31 mouse cellular contexts compared by ENCODE assay signal in genomic region chr5:102571445-102571844, GRCm38 (mm10).
A peak's percentile ranks its signal among the peaks of the same experiment; 100 is the strongest.
DNase-seq lines count a peak whose midpoint lies in the region; ATAC-seq and TF ChIP-seq lines count a peak whose summit lies in the region.
"Had no signal": no experiment of that assay in that cellular context is flagged by ENCODE, and none has a peak within 500 bp of the region (broad histone marks: within the 10 kb centered on the region; RNA-seq: fewer than 3 reads in every experiment).

No protein-coding gene starts in this region.

- H3K36me3 ChIP-seq in liver, adult 2 months (ENCODE audit: control insufficient read depth, insufficient read depth, low read length), result no peaks in the 10 kb centered on the region
- H3K36me3 ChIP-seq in liver, embryonic 11.5 days (ENCODE audit: control insufficient read depth, insufficient read depth, low read length), result no peaks in the 10 kb centered on the region
- H3K36me3 ChIP-seq: embryonic facial prominence, embryonic 12.5 days; G1E; hindbrain, embryonic 12.5 days; limb, embryonic 12.5 days; liver, embryonic 13.5 days; neural tube, embryonic 13.5 days; stomach, embryonic 15.5 days had no signal

- no peak for TF ChIP-seq POLR2A in liver, adult 2 months (IDR thresholded peaks at IDR 0.05; ENCODE audit: extremely low read depth, insufficient read depth, low read length)

- no peak for ATAC-seq in liver, embryonic 11.5 days (replicated peaks; ENCODE audit: low FRiP score)
- peak; percentile 22; the same call in 1 of the 2 replicates for ATAC-seq in monocyte, adult 5-6 weeks (replicated peaks; ENCODE audit: insufficient number of reproducible peaks, low FRiP score, low TSS enrichment, poor library complexity, severe bottlenecking)
- ATAC-seq: forebrain, embryonic 14.5 days; intestine, postnatal 0 days; midbrain, embryonic 16.5 days had no signal

- no peak overlapping the region for H3K4me3 ChIP-seq in liver, adult 2 months (ENCODE audit: insufficient read depth, low read depth, low read length)
- H3K4me3 ChIP-seq in liver, embryonic 11.5 days (ENCODE audit: low read depth, low read length), result no peak overlapping the region
- no peak overlapping the region for H3K4me3 ChIP-seq in brown adipose tissue, adult 24 weeks (ENCODE audit: insufficient read depth, low read depth, low read length)
- H3K4me3 ChIP-seq: embryonic facial prominence, embryonic 12.5 days; hindbrain, embryonic 12.5 days; limb, embryonic 12.5 days; liver, embryonic 13.5 days; neural tube, embryonic 13.5 days; stomach, embryonic 15.5 days had no signal

- H3K27me3 ChIP-seq in liver, adult 2 months (ENCODE audit: control insufficient read depth, insufficient read depth, low read length), result no peaks in the 10 kb centered on the region
- no peaks in the 10 kb centered on the region for H3K27me3 ChIP-seq in liver, embryonic 11.5 days (replicated peaks; ENCODE audit: control insufficient read depth, insufficient read depth, low read length)
- H3K27me3 ChIP-seq: embryonic facial prominence, embryonic 12.5 days; hindbrain, embryonic 12.5 days; limb, embryonic 12.5 days; liver, embryonic 13.5 days; neural tube, embryonic 13.5 days; stomach, embryonic 15.5 days had no signal

- H3K27ac ChIP-seq in liver, adult 2 months (replicated peaks; ENCODE audit: insufficient read depth, low read depth, low read length), result 0 out of 2 replicates have a peak overlapping the region, but pooled peaks have one; percentile 71
- H3K27ac ChIP-seq in liver, embryonic 11.5 days (ENCODE audit: low read depth, low read length), result no peak overlapping the region
- H3K27ac ChIP-seq in brown adipose tissue, adult 24 weeks (replicated peaks; ENCODE audit: low read depth, low read length), result peak overlapping the region; percentile 70
- H3K27ac ChIP-seq: embryonic facial prominence, embryonic 12.5 days; hindbrain, embryonic 12.5 days; limb, embryonic 12.5 days; liver, embryonic 13.5 days; neural tube, embryonic 13.5 days; stomach, embryonic 15.5 days had no signal

- TF ChIP-seq CTCF in liver, adult 2 months (IDR thresholded peaks at IDR 0.05; ENCODE audit: low read depth, low read length), result no peak

- no peak overlapping the region for H3K4me2 ChIP-seq in liver, embryonic 11.5 days
- H3K4me2 ChIP-seq: embryonic facial prominence, embryonic 12.5 days; heart, embryonic 11.5 days; hindbrain, embryonic 12.5 days; limb, embryonic 12.5 days; liver, embryonic 13.5 days; neural tube, embryonic 13.5 days; stomach, embryonic 15.5 days had no signal

- WGBS in liver, adult 2 months, result 59% methylated on average over 2 of the region's 2 CpGs
- WGBS in liver, embryonic 11.5 days, result 87% methylated on average over 2 of the region's 2 CpGs

- no peaks in the 10 kb centered on the region; the same call in 1 of the 2 replicates for H3K79me2 ChIP-seq in liver, adult 2 months (ENCODE audit: control insufficient read depth, insufficient read depth, low read length)

- H3K9ac ChIP-seq in liver, adult 2 months (ENCODE audit: low read depth, low read length), result no peak overlapping the region
- no peak overlapping the region for H3K9ac ChIP-seq in liver, embryonic 11.5 days (ENCODE audit: low read depth, low read length)
- H3K9ac ChIP-seq: embryonic facial prominence, embryonic 12.5 days; hindbrain, embryonic 12.5 days; limb, embryonic 12.5 days; liver, embryonic 13.5 days; neural tube, embryonic 13.5 days; stomach, embryonic 15.5 days had no signal

- H3K4me1 ChIP-seq in liver, adult 2 months (ENCODE audit: control insufficient read depth, insufficient read depth, low read length), result peaks cover 2% of the 10 kb centered on the region
- no peaks in the 10 kb centered on the region for H3K4me1 ChIP-seq in liver, embryonic 11.5 days (replicated peaks; ENCODE audit: control insufficient read depth, insufficient read depth, low read length)
- peaks cover 15% of the 10 kb centered on the region for H3K4me1 ChIP-seq in brown adipose tissue, adult 24 weeks (ENCODE audit: control insufficient read depth, insufficient read depth, insufficient read length, low read length)
- H3K4me1 ChIP-seq: hindbrain, embryonic 12.5 days; liver, embryonic 13.5 days; stomach, embryonic 15.5 days had no signal

- no peaks in the 10 kb centered on the region for H3K9me3 ChIP-seq in liver, embryonic 11.5 days (ENCODE audit: control insufficient read depth, low read length)
- H3K9me3 ChIP-seq: embryonic facial prominence, embryonic 12.5 days; hindbrain, embryonic 12.5 days; liver, embryonic 13.5 days; neural tube, embryonic 13.5 days; stomach, embryonic 15.5 days had no signal

- peak; percentile 82 for DNase-seq in liver, adult 2 months (ENCODE audit: extremely low read depth, low read depth, low spot score)
- DNase-seq in liver, embryonic 11.5 days (ENCODE audit: low spot score), result no peak
- peak; percentile 27 for DNase-seq in 3T3-L1 (ENCODE audit: low read depth, low spot score)
- no peak for DNase-seq in c-Kit-positive CD71-positive TER-119-positive erythroid progenitor cells, embryonic 14.5 days (ENCODE audit: low spot score)
- DNase-seq in kidney, postnatal 10 days, result no peak
- DNase-seq: adrenal gland, adult 2 months; adrenal gland, postnatal 36 days; cerebellum, adult 11 months; cerebellum, adult 9-10 months; cerebellum, postnatal 36 days; embryo, embryonic 11 days; gastrocnemius, postnatal 25 days; heart, adult 18-20 months; heart, postnatal 36 days; kidney, adult 9 months; kidney, postnatal 25 days; liver, embryonic 13.5 days; lung, adult 2 months; lung, postnatal 4 days had no signal

Comparison
In these comparisons a context has a peak if more than half of its experiments do, and no peak if none do; other contexts are left out.
1. DNase-seq: peak in liver, adult 2 months (single experiment) and 3T3-L1 (single experiment); none in liver, embryonic 11.5 days (single experiment), c-Kit-positive CD71-positive TER-119-positive erythroid progenitor cells, embryonic 14.5 days (single experiment) and kidney, postnatal 10 days (single experiment).